Mouse (Mus musculus) layer of hippocampus, adult 18-20 months (tissue): ENCODE results near the gene Mdp1. TPM values are rescaled to one million over a fixed set of nuclear protein-coding genes. Genes with fewer than 3 reads are reported as not detected.

Experiments used
- DNase-seq, 2 experiments: peaks; one replicate each; pipeline ENCODE4 v3.0.0; 2022; ENCODE audit warnings: low spot score in 2 of 2
- total RNA-seq, 2 experiments: library from RNA; stranded (reverse); gene quantifications; 2 replicates each; pipeline ENCODE4 v1.2.3; 2021

Gene Mdp1
- total RNA-seq, 2 experiments from 2014 or later: 45.5 to 52.3 TPM

GRCm38 (mm10) chr14:55643060-55643907 is 17.0 kb downstream of the Mdp1 start, which contains the start of gene Tm9sf1:
TSS of gene Tm9sf1 (minus strand) at chr14:55643806.
- peak; percentile 83 to 90 for DNase-seq

- no peak for DNase-seq
Observed at GRCm38 (mm10) chr14:55642679-55643059, 17.6 kb downstream of the Mdp1 start.

- DNase-seq: no peak
Observed at GRCm38 (mm10) chr14:55641291-55641690, 19.0 kb downstream of the Mdp1 start.

GRCm38 (mm10) chr14:55640816-55641215 is 19.5 kb downstream of the Mdp1 start:
- no peak for DNase-seq

- no peak for DNase-seq
Observed at GRCm38 (mm10) chr14:55637795-55638194, 22.5 kb downstream of the Mdp1 start, which contains the start of gene Gm49378. TSS of gene Gm49378 (minus strand) at chr14:55637895.

- peak; percentile 88 to 94 for DNase-seq
Observed at GRCm38 (mm10) chr14:55635523-55636007, 24.7 kb downstream of the Mdp1 start, which contains the start of gene Ipo4. TSS of gene Ipo4 (minus strand) at chr14:55635957.

GRCm38 (mm10) chr14:55634874-55635522 is 25.3 kb downstream of the Mdp1 start:
- DNase-seq: peak in 1 of 2 experiments; percentile 36

GRCm38 (mm10) chr14:55629312-55629711 is 31.0 kb downstream of the Mdp1 start:
- peak in 1 of 2 experiments; percentile 48 for DNase-seq

- no peak for DNase-seq
Observed at GRCm38 (mm10) chr14:55628077-55628827, 32.1 kb downstream of the Mdp1 start.

GRCm38 (mm10) chr14:55618486-55619195 is 41.7 kb downstream of the Mdp1 start:
- DNase-seq: no peak

- no peak for DNase-seq
Observed at GRCm38 (mm10) chr14:55617822-55618221, 42.5 kb downstream of the Mdp1 start, which contains the start of gene Rec8. TSS of gene Rec8 (plus strand) at chr14:55618037.

GRCm38 (mm10) chr14:55616844-55617243 is 43.5 kb downstream of the Mdp1 start:
- no peak for DNase-seq

- DNase-seq: no peak
Observed at GRCm38 (mm10) chr14:55615876-55616275, 44.4 kb downstream of the Mdp1 start.

- DNase-seq: no peak
Observed at GRCm38 (mm10) chr14:55614565-55615178, 45.6 kb downstream of the Mdp1 start.

- DNase-seq: no peak
Observed at GRCm38 (mm10) chr14:55613346-55613745, 47.0 kb downstream of the Mdp1 start.

- DNase-seq: no peak
Observed at GRCm38 (mm10) chr14:55608339-55608738, 52.0 kb downstream of the Mdp1 start.
